Mouse (Mus musculus) cerebellum, adult 2 months (tissue): ENCODE measurements around the gene Rps12.
A peak's percentile ranks its signal among the peaks of the same experiment; 100 is the strongest.

Experiments
- CTCF ChIP-seq: fragments of 200-500 bp; IDR thresholded peaks from 2 replicates; pipeline ENCODE4 v1.5.1; 2011; ENCODE audit warnings: low read depth, mild to moderate bottlenecking, control low read depth, low read length, moderate library complexity, borderline replicate concordance; ENCODE audit not compliant: insufficient read depth
- POLR2A ChIP-seq: fragments of 200-500 bp; IDR thresholded peaks from 2 replicates; pipeline ENCODE4 v1.6.1; 2011; ENCODE audit warnings: low read length, control low read depth, borderline replicate concordance; ENCODE audit not compliant: insufficient read depth

- TF ChIP-seq CTCF (peak; percentile 61; the same call in 1 of the 2 replicates), POLR2A (no peak)
Observed at GRCm38 (mm10) chr10:23811635-23812437, 24.8 kb upstream of the Rps12 start.
